Mouse (Mus musculus): ENCODE results near the gene Trem2.

- TF ChIP-seq GATA1 (IDR thresholded peaks at IDR 0.05; ENCODE audit: low read length), result no peak
- no peak for TF ChIP-seq TAL1 (IDR thresholded peaks at IDR 0.05; ENCODE audit: low read length)
Observed at GRCm38 (mm10) chr17:48325638-48326037, 20.6 kb upstream of the Trem2 start.
